Mouse (Mus musculus) cerebral cortex, adult 2 months (tissue): Measurements from ENCODE around the gene Knop1.

ENCODE experiments used
- WGBS: fragments of 180-500 bp; shearing (Covaris S2); methylation state at CpG from one replicate; pipeline ENCODE4 v1.1.7; 2018; 5-methylcytosine and 5-hydroxymethylcytosine counted together

The Knop1 gene

GRCm38 (mm10) chr7:118855877-118856304 is at the start of gene Knop1:
Knop1 (minus strand) TSS chr7:118856254.
- under 1% methylated on average over 46 of the region's 46 CpGs for WGBS

- WGBS: 92% methylated on average over 4 of the region's 4 CpGs
Observed at GRCm38 (mm10) chr7:118904530-118904929, 48.5 kb upstream of the Knop1 start.

GRCm38 (mm10) chr7:118903879-118904278 is 47.8 kb upstream of the Knop1 start:
- WGBS: 91% methylated on average over 9 of the region's 9 CpGs

- 43% methylated on average over 13 of the region's 13 CpGs for WGBS
Observed at GRCm38 (mm10) chr7:118902944-118903343, 46.9 kb upstream of the Knop1 start.

- 81% methylated on average over 2 of the region's 2 CpGs for WGBS
Observed at GRCm38 (mm10) chr7:118900090-118900489, 44.0 kb upstream of the Knop1 start.

- 66% methylated on average over 10 of the region's 10 CpGs for WGBS
Observed at GRCm38 (mm10) chr7:118895469-118896450, 39.7 kb upstream of the Knop1 start.

- 22% methylated on average over 3 of the region's 3 CpGs for WGBS
Observed at GRCm38 (mm10) chr7:118889046-118889680, 33.1 kb upstream of the Knop1 start.

- WGBS: 81% methylated on average over 6 of the region's 6 CpGs
Observed at GRCm38 (mm10) chr7:118887303-118888055, 31.4 kb upstream of the Knop1 start.

GRCm38 (mm10) chr7:118884969-118885368 is 28.9 kb upstream of the Knop1 start:
- 57% methylated on average over 4 of the region's 4 CpGs for WGBS

GRCm38 (mm10) chr7:118883957-118884356 is 27.9 kb upstream of the Knop1 start:
- 88% methylated on average over 4 of the region's 4 CpGs for WGBS

GRCm38 (mm10) chr7:118879466-118880029 is 23.5 kb upstream of the Knop1 start:
- WGBS: 71% methylated on average over 3 of the region's 3 CpGs

- 82% methylated on average over 2 of the region's 2 CpGs for WGBS
Observed at GRCm38 (mm10) chr7:118865362-118865761, 9.3 kb upstream of the Knop1 start.

- WGBS: 82% methylated on average over 1 of the region's 1 CpGs
Observed at GRCm38 (mm10) chr7:118858640-118859039, 2.6 kb upstream of the Knop1 start.

GRCm38 (mm10) chr7:118855171-118855876 is 730 bp downstream of the Knop1 start, which contains the start of gene Iqck:
Iqck (plus strand) TSS chr7:118855752.
- under 1% methylated on average over 57 of the region's 57 CpGs for WGBS

GRCm38 (mm10) chr7:118854606-118855005 is 1.4 kb downstream of the Knop1 start:
- 23% methylated on average over 3 of the region's 3 CpGs for WGBS

- WGBS: 78% methylated on average over 4 of the region's 4 CpGs
Observed at GRCm38 (mm10) chr7:118852611-118853010, 3.4 kb downstream of the Knop1 start.

- WGBS: 62% methylated on average over 7 of the region's 7 CpGs
Observed at GRCm38 (mm10) chr7:118851571-118851970, 4.5 kb downstream of the Knop1 start.

GRCm38 (mm10) chr7:118850676-118851290 is 5.3 kb downstream of the Knop1 start:
- 44% methylated on average over 9 of the region's 9 CpGs for WGBS

GRCm38 (mm10) chr7:118849543-118850250 is 6.4 kb downstream of the Knop1 start:
- 81% methylated on average over 5 of the region's 5 CpGs for WGBS

- 80% methylated on average over 10 of the region's 10 CpGs for WGBS
Observed at GRCm38 (mm10) chr7:118848796-118849195, 7.3 kb downstream of the Knop1 start.
